Mouse (Mus musculus) layer of hippocampus, postnatal 10 days (tissue): ENCODE measurements at regions not wholly inside any gene's neighbourhood (a gene's known extent, or its start where the extent isn't known, plus 50 kb on each side); places are given as distances from the start of the nearest gene placed in this dataset.

Experiments
- DNase-seq, 2 experiments: peaks; one replicate each; pipeline ENCODE4 v3.0.0; 2021; ENCODE audit warnings: low spot score in 2 of 2

GRCm38 (mm10) chr14:120660321-120660781 lies 182.1 kb downstream of the Rap2a start:
- peak; percentile 43 to 66 for DNase-seq

DNA sequence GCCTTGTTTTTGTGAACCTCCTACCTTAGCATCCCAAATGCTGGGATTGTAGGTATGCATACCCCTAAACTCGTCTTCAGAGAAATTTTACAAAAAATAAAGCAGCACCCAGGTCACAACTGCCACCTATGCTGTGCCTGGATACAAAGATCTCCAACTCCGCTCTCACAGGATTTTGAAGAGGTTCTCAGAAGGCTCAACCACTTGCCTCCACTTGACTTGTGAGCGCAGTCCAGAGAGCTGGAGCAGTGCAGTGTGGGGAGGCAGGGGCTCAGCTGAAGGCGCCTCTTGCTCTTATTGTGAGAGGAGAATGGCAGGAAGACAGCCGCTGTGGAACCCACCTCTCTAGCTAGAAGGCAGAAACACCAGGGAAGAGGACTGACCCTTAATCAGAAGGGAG lies 182.9 kb downstream of the Rap2a start:
- DNase-seq = no peak

- no peak for DNase-seq
These were observed 191.4 kb downstream of the Rap2a start for GRCm38 (mm10) chr14:120669665-120670064.

DNA sequence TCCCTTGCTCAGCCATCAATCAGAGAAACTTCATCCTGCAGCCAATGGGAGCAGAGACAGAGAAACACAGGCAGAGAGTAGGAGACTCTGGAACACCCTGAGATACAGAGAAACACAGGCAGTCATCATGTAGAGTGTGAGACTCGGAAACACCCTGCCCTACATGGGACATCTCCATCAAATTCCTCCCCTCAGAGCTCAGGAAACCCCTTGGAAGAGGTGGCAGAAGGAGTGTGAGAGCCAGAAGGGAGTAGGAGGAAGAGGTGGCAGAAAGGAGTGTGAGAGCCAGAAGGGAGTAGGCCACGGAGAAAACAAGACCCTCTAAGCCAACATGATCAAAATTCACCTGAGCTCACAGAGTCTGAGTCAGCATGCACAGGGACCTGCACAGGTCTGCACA lies 197.5 kb downstream of the Rap2a start:
- no peak for DNase-seq

DNA sequence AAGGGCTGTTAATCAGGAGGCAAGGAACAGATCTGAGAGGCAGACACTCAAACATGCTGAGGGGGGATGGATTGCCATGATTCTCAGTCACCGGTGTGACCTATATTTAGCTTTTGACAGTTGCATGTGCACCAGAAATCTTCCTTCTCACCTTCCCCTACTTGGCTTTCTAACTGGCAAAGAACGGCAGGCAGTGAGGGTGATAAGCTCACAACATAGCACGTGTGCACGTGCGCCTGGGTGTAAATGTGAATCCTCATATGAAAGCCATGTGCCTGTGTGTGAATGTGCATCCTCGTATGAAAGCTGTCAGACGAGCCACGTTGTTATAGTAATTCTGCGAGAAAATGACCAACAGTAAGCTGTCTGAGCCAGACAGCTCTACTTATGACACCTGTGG lies 200.3 kb downstream of the Rap2a start:
- no peak for DNase-seq

DNA sequence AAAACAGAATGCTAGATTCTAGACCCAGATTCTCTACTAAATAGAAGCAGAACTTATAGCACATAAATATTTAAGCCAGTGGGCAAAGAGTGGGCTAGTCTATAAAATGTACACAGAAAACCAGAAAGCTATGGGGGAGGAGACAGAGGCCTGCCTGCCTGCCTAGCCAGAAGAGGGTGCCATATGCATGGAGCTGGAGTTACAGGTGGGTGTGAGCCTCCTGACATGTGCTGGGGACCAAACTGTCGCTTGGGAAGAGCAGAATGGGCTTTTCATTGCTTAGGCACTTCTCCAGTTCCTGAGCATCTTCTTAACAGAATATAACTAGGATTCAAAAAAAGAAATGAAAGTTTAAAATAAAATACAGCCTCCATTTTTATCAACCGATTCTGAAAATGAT lies 200.8 kb downstream of the Rap2a start:
- no peak for DNase-seq

GRCm38 (mm10) chr14:120680272-120680671 lies 202.0 kb downstream of the Rap2a start:
- DNase-seq = no peak

- DNase-seq = no peak
These were observed 207.0 kb downstream of the Rap2a start for GRCm38 (mm10) chr14:120685263-120685662.

GRCm38 (mm10) chr14:120685877-120686276 lies 207.6 kb downstream of the Rap2a start:
- DNase-seq = no peak

GRCm38 (mm10) chr14:120686751-120687150 lies 208.5 kb downstream of the Rap2a start:
- no peak for DNase-seq

- no peak for DNase-seq
These were observed 211.6 kb upstream of the Ipo5 start for GRCm38 (mm10) chr14:120699378-120699777.

DNA sequence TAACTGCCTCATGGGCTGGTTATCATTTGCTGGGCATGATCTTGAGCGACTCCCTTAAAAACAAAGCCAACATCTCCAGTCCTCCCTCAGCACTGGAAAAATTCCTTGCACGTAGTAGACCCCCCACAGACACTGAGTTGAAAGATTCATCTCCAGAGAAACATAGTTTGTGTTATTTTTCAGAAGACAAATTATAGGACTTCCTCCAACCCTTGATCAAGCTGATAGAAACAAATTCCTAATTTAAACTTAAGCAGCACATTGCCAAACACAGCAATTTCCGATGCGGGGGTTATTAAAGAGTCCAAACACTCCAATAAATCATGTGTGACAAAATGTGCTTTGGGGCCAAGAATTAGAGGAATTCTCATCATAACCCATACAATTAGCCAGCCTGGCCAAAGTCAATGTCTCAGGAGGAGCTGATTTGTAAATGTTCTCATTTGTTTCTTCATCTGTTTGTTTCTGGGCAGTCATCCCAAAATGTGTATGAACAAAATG lies 205.7 kb upstream of the Ipo5 start:
- no peak for DNase-seq

GRCm38 (mm10) chr14:120710782-120711181 lies 200.2 kb upstream of the Ipo5 start:
- DNase-seq = no peak

DNA sequence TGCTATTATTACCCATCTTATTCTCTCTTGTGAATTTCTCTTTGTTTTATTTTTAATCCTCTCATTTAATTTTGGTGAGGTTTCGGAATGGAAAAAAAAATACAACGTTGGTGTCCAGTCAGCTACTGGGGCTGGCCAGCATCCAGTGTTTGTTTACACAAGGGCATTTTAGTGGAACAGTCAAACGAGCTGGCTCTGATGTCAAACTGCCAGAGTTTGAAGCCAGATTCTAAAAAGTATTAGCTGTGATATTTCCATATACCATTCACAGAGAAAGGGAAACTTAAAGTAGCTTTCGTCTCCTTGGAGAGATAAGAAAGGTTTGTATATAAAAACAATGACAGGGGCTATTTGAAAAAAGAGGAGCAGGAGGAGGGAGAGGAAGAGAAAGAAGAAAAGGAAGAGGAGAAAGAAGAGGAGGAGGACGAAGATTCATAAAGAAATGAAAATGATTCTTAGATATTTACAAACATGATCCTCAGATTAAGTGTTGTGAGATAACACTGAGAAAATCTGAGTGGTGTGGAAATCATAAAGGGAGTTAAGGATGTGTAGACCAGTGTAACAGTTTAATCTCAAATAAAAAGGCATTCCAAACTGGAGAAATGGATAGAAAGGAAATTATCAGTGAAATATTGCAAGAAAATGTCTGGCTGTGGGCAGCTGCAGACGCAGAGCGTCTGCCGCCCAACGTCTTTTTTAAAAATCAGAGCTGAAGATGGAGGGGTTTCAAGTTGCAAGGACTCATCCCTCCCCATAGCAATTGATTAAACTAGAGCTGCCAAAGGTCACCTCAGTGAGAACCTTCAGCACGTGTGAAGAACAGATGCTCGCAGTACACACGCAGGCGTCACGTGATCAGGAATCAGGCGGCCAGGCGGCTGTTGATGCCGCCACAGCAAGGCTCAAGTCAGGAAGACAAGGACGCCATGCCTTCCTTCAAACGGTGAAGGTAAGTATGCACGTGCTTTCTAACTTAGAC lies 190.3 kb upstream of the Ipo5 start:
- no peak for DNase-seq

DNA sequence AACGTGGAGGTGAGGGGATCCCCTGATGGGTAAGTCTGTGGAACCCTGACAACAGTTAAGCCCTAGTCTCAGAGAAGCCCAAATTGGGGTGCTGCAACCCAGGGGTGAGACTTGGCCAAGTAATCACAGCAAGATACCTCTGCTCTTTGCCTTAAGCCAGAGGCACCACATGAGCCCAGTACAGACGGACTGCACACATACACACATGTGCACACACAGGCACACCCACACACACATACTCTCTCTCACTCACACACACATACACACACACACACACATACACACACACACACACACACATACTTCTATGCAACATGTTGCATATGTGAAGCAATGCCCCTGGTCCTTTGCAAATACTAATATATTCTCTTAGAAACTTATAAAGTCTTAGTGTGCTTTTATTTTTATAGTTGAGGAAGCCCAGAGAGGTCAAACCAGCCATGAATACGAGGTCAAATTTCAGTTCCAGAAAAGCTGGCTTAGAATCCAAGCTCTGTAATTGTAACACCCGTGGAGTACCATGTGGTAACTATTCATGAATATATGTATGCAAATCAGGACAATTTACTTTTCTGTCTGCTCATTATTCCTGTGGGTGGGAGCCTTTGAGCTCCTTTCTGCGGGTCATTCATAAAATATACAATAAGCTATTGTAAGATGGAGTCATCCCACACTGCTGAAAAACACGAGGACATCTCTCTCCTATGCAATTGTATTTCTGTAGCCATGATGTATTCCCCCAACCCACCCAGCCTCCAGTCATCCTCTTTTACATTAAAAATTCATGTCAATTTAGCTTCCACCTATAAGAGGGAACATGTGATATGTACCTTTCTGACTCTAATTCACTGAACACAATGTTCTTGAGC lies 189.2 kb upstream of the Ipo5 start:
- no peak for DNase-seq

- DNase-seq = no peak
These were observed 188.4 kb upstream of the Ipo5 start for GRCm38 (mm10) chr14:120722546-120723112.

DNA sequence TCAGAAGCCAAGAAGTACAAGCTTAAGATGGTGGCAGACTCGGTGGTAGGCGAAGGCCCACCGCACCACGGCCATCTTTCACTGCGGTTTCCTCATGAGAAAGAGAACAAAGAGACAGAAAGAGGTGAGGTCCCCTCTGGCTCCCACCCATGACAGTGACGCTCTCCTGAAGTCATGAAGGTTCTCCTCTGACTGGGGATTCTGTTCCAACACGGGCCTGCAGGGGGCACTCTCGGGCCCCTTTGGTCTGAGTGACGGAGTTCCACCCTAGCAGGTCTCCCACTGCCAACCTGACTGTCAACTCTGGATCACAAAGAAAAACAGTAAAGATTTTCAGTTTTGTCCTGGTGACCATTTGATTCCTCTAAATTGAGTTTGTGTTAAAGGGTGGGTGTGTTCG lies 182.9 kb upstream of the Ipo5 start:
- no peak for DNase-seq

DNA sequence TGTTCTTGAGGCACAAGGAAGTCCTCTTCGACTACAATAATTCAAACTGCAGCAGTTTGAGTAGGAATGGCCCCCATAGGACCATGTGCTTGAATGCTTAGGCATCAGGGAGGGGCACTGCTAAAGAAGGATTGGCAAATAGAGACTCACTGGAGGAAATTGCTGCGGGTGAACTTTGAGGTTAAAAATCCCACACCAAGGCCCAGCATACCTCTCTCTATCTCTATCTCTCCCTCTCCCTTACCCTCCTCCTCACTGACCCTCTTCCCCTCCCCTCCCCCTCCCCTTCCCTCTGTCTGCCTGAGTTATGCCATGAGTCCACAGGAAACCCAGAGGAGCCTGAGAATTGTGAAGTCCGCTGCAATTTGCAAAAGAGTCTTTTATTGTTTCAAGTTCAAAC lies 180.8 kb upstream of the Ipo5 start:
- no peak for DNase-seq

- DNase-seq = no peak
These were observed 179.2 kb upstream of the Ipo5 start for GRCm38 (mm10) chr14:120731679-120732281.

- peak in 1 of 2 experiments; percentile 24 for DNase-seq
These were observed 178.5 kb upstream of the Ipo5 start for GRCm38 (mm10) chr14:120732400-120733138.
